Mouse (Mus musculus): ENCODE data around the gene Scgb2b12.
"Not testable (repeated sequence)": the region's sequence is repeated elsewhere in the genome, so short reads cannot be mapped to it uniquely, and the experiment has no call there.

The Scgb2b12 gene

GRCm38 (mm10) chr7:32327145-32327544 is at the start of gene Scgb2b12:
Gene Scgb2b12, minus strand, starts transcription at chr7:32327245.
- not testable (repeated sequence) for DNase-seq

GRCm38 (mm10) chr7:32333882-32334281 is 6.8 kb upstream of the Scgb2b12 start, which contains the start of gene Scgb1b12:
Gene Scgb1b12, plus strand, starts transcription at chr7:32334182.
- not testable (repeated sequence) for DNase-seq

Measured in cerebellum, postnatal 10 days (tissue).